Mouse (Mus musculus) myocyte (in vitro differentiated cells): ENCODE data around the gene St8sia1. TPM values are rescaled to one million over a fixed set of nuclear protein-coding genes. Genes with fewer than 3 reads are reported as not detected.

Experiments used
- H3K27me3 ChIP-seq: one replicate; pipeline ENCODE4 v1.6.1; 2011; ENCODE audit not compliant: control insufficient read depth, insufficient read depth, insufficient read length
- H3K36me3 ChIP-seq: one replicate; pipeline ENCODE4 v1.6.1; 2011; ENCODE audit not compliant: control insufficient read depth, insufficient read depth
- H3K4me2 ChIP-seq: one replicate; pipeline ENCODE4 v1.6.1; 2011; ENCODE audit warnings: low read depth, control low read depth
- H3K4me3 ChIP-seq: one replicate; pipeline ENCODE4 v1.5.1; 2011; ENCODE audit warnings: mild to moderate bottlenecking, control low read depth, moderate library complexity
- H3K79me2 ChIP-seq: one replicate; pipeline ENCODE4 v1.6.1; 2011; ENCODE audit not compliant: control insufficient read depth, insufficient read depth
- H3ac ChIP-seq: one replicate; pipeline ENCODE4 v1.6.1; 2011; ENCODE audit not compliant: control insufficient read depth, insufficient read length
- CEBPB ChIP-seq: IDR thresholded peaks from 2 replicates; pipeline ENCODE4 v1.6.1; 2011; ENCODE audit warnings: mild to moderate bottlenecking, moderate library complexity; ENCODE audit not compliant: poor library complexity, insufficient read depth, severe bottlenecking
- E2F4 ChIP-seq: IDR thresholded peaks from one replicate; pipeline ENCODE4 v1.6.1; 2011; ENCODE audit warnings: mild to moderate bottlenecking, control low read depth, moderate library complexity; ENCODE audit not compliant: insufficient read depth
- MAX ChIP-seq: IDR thresholded peaks from one replicate; pipeline ENCODE4 v1.6.1; 2011; ENCODE audit warnings: low read depth, mild to moderate bottlenecking, control low read depth
- MYOD1 ChIP-seq, 3 experiments: IDR thresholded peaks; one replicate each; pipeline ENCODE4 v1.6.1; 2011; ENCODE audit warnings: control low read depth in 2 of 3, low read depth in 2 of 3, mild to moderate bottlenecking in 2 of 3, moderate library complexity in 1 of 3; ENCODE audit not compliant: insufficient read length in 2 of 3, control insufficient read depth in 1 of 3
- MYOG ChIP-seq, 3 experiments: IDR thresholded peaks; one replicate each; pipeline ENCODE4 v1.6.1; 2011; ENCODE audit warnings: control low read depth in 2 of 3, low read depth in 2 of 3, mild to moderate bottlenecking in 2 of 3; ENCODE audit not compliant: insufficient read length in 2 of 3, control insufficient read depth in 1 of 3, insufficient read depth in 1 of 3
- POLR2A ChIP-seq: IDR thresholded peaks from one replicate; pipeline ENCODE4 v1.6.1; 2011; ENCODE audit warnings: low read depth, mild to moderate bottlenecking, control low read depth, moderate library complexity; ENCODE audit not compliant: insufficient read length
- POLR2AphosphoS2 ChIP-seq: IDR thresholded peaks from one replicate; pipeline ENCODE4 v1.6.1; 2011; ENCODE audit warnings: low read depth, control low read depth; ENCODE audit not compliant: insufficient read length
- REST ChIP-seq: IDR thresholded peaks from one replicate; pipeline ENCODE4 v1.6.1; 2011; ENCODE audit warnings: mild to moderate bottlenecking, control low read depth, moderate library complexity; ENCODE audit not compliant: insufficient read depth, insufficient read length
- SRF ChIP-seq: IDR thresholded peaks from one replicate; pipeline ENCODE4 v1.6.1; 2011; ENCODE audit warnings: low read depth; ENCODE audit not compliant: control insufficient read depth, insufficient read length
- TCF12 ChIP-seq: IDR thresholded peaks from one replicate; pipeline ENCODE4 v1.6.1; 2011; ENCODE audit warnings: mild to moderate bottlenecking, control low read depth; ENCODE audit not compliant: poor library complexity, insufficient read depth, severe bottlenecking
- TCF3 ChIP-seq: IDR thresholded peaks from one replicate; pipeline ENCODE4 v1.6.1; 2011; ENCODE audit warnings: low read depth, control low read depth; ENCODE audit not compliant: insufficient read length
- USF1 ChIP-seq: IDR thresholded peaks from one replicate; pipeline ENCODE4 v1.6.1; 2011; ENCODE audit warnings: low read depth, mild to moderate bottlenecking, control low read depth, moderate library complexity
- polyA plus RNA-seq: library from polyadenylated mRNA; unstranded; fragments of >200 nt; fragmentation: generic; extraction: Trizol; gene quantifications from one replicate; pipeline ENCODE4 v1.2.1, GENCODE M21; 2012; ENCODE audit warnings: missing spikeins

Gene St8sia1
- polyA plus RNA-seq, 1 experiment: 0.02 TPM

- no peak for TF ChIP-seq MYOD1 (IDR thresholded peaks at IDR 0.05; ENCODE audit: control insufficient read depth in 1 of 3, insufficient read length in 2 of 3, low read depth in 2 of 3)
- no peak overlapping the region for H3K4me3 ChIP-seq
- H3K36me3 ChIP-seq: no peaks in the 10 kb centered on the region
- no peak overlapping the region for H3K4me2 ChIP-seq
- no peaks in the 10 kb centered on the region for H3K27me3 ChIP-seq
- H3K79me2 ChIP-seq: no peaks in the 10 kb centered on the region
- H3ac ChIP-seq: no peak overlapping the region
Observed at GRCm38 (mm10) chr6:142847914-142848674, 116.2 kb downstream of the St8sia1 start.

DNA sequence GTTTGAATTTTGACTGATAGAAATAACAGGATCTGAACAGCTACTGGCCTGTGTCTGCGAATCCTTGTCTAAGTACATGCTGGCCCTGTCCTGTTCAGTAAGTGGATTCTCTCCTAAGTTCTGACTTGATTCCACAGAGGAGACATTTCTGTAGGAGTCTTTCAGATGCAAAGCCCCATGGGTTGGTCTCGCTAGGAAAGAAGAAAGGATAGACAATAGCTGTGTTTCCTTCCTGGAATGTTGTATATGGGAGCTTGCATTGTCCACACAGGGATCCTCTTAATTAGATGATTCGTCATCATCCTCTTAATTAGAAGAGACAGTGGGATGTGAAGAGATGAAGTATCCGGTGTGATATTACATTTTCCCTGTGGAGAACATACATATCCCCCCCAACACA, 117.4 kb downstream of the St8sia1 start:
- no peak for TF ChIP-seq POLR2AphosphoS2
- TF ChIP-seq E2F4: no peak
- TF ChIP-seq SRF: no peak
- TF ChIP-seq CEBPB: no peak
- no peak for TF ChIP-seq MAX
- TF ChIP-seq TCF3: no peak
- TF ChIP-seq MYOD1 (IDR thresholded peaks at IDR 0.05; ENCODE audit: control insufficient read depth in 1 of 3, insufficient read length in 2 of 3, low read depth in 2 of 3): no peak
- no peak for TF ChIP-seq TCF12
- H3K27me3 ChIP-seq: no peaks in the 10 kb centered on the region
- H3K4me3 ChIP-seq: no peak overlapping the region
- no peaks in the 10 kb centered on the region for H3K79me2 ChIP-seq
- no peaks in the 10 kb centered on the region for H3K36me3 ChIP-seq
- no peak overlapping the region for H3K4me2 ChIP-seq
- no peak overlapping the region for H3ac ChIP-seq

DNA sequence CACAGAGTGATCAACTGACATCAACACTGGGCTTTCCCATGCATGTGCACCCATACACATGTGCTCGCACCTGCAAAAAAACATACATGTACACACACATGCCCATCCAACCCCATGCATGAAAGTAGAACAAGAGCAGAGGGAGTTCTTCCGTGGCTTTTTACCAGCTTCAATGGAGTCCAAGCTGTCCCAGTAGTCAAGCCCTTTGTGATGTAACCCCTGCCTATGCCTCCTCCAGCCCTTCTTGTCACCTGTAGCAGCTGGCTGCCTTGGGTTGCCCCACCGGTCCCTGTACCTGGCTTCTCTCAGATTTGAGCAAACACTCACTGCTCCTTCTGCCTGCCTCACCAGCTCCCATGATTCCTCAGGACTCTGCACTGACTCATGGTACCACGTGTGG, 119.2 kb downstream of the St8sia1 start:
- H3K36me3 ChIP-seq: no peaks in the 10 kb centered on the region
- H3K27me3 ChIP-seq: no peaks in the 10 kb centered on the region
- no peak overlapping the region for H3K4me3 ChIP-seq
- H3K4me2 ChIP-seq: no peak overlapping the region
- H3ac ChIP-seq: no peak overlapping the region
- TF ChIP-seq USF1: no peak
- no peak for TF ChIP-seq TCF3
- TF ChIP-seq POLR2A: no peak
- TF ChIP-seq SRF: no peak
- no peak for TF ChIP-seq MYOD1 (IDR thresholded peaks at IDR 0.05; ENCODE audit: control insufficient read depth in 1 of 3, insufficient read length in 2 of 3, low read depth in 2 of 3)
- no peak for TF ChIP-seq REST
- TF ChIP-seq E2F4: no peak
- no peak for TF ChIP-seq MAX
- no peaks in the 10 kb centered on the region for H3K79me2 ChIP-seq

- TF ChIP-seq USF1 (no peak), POLR2A (no peak), CEBPB (no peak), TCF3 (no peak), POLR2AphosphoS2 (no peak), E2F4 (no peak), TCF12 (no peak), MAX (no peak), MYOG (IDR thresholded peaks at IDR 0.05; ENCODE audit: control insufficient read depth in 1 of 3, insufficient read depth in 1 of 3, insufficient read length in 2 of 3, low read depth in 2 of 3) (no peak), SRF (no peak), REST (no peak)
- Histone ChIP-seq H3K79me2 (no peaks in the 10 kb centered on the region), H3K4me3 (no peak overlapping the region), H3ac (no peak overlapping the region), H3K36me3 (no peaks in the 10 kb centered on the region), H3K27me3 (no peaks in the 10 kb centered on the region), H3K4me2 (no peak overlapping the region)
Observed at GRCm38 (mm10) chr6:142844061-142844460, 120.2 kb downstream of the St8sia1 start.

DNA sequence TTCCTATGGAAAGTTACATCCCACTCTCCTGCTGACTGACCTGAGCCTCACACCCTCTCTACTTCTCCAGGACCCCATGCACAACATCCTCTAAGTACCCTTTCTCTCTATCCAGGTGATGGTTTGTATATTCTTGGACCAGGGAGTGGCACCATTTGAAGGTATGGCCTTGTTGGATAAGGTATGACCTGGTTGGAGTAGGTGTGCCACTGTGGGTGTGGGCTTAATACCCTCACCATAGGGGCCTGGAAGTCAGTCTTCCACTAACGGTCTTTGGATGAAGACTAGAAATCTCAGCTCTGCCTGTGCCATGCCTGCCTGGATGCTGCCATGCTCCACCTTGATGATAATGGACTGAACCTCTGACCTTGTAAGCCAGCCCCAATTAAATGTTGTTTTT, 125.8 kb downstream of the St8sia1 start:
- H3ac ChIP-seq: no peak overlapping the region
- no peak overlapping the region for H3K4me3 ChIP-seq
- H3K79me2 ChIP-seq: no peaks in the 10 kb centered on the region
- no peaks in the 10 kb centered on the region for H3K36me3 ChIP-seq
- H3K4me2 ChIP-seq: no peak overlapping the region
- TF ChIP-seq TCF12 (no peak), POLR2AphosphoS2 (no peak), MYOD1 (IDR thresholded peaks at IDR 0.05; ENCODE audit: control insufficient read depth in 1 of 3, insufficient read length in 2 of 3, low read depth in 2 of 3) (no peak), CEBPB (no peak), POLR2A (no peak), MYOG (IDR thresholded peaks at IDR 0.05; ENCODE audit: control insufficient read depth in 1 of 3, insufficient read depth in 1 of 3, insufficient read length in 2 of 3, low read depth in 2 of 3) (no peak), SRF (no peak), MAX (no peak), E2F4 (no peak), TCF3 (no peak), USF1 (no peak), REST (no peak)
- H3K27me3 ChIP-seq: no peaks in the 10 kb centered on the region
